11 mouse cellular contexts compared by ENCODE assay signal in genomic region chr2:173811850-173812249, GRCm38 (mm10).
DNase-seq lines count a peak whose midpoint lies in the region; ATAC-seq and TF ChIP-seq lines count a peak whose summit lies in the region.
"Had no signal": no experiment of that assay in that cellular context is flagged by ENCODE, and none has a peak within 500 bp of the region (broad histone marks: within the 10 kb centered on the region; RNA-seq: fewer than 3 reads in every experiment).

No protein-coding gene starts in this region.

- H3K4me3 ChIP-seq in lung, postnatal 0 days (ENCODE audit: low read depth, low read length): no peak overlapping the region
- H3K4me3 ChIP-seq: hindbrain, embryonic 10.5 days; midbrain, embryonic 15.5 days had no signal

- peaks cover under 1% of the 10 kb centered on the region; the same call in 1 of the 2 replicates for H3K9me3 ChIP-seq in lung, postnatal 0 days (ENCODE audit: low read length)
- H3K9me3 ChIP-seq: midbrain, embryonic 15.5 days had no signal

- peak; percentile 38 for TF ChIP-seq CTCF in lung, postnatal 0 days (IDR thresholded peaks at IDR 0.05)

- no peak overlapping the region for H3K27ac ChIP-seq in lung, postnatal 0 days (ENCODE audit: low read length)
- H3K27ac ChIP-seq: hindbrain, embryonic 10.5 days; midbrain, embryonic 15.5 days had no signal

- no peak overlapping the region for H3K9ac ChIP-seq in lung, postnatal 0 days (replicated peaks; ENCODE audit: low read depth)
- H3K9ac ChIP-seq: midbrain, embryonic 15.5 days had no signal

- WGBS in lung, postnatal 0 days: 77% methylated on average over 8 of the region's 8 CpGs

- peak; percentile 56 for DNase-seq in adrenal gland, postnatal 14 days
- DNase-seq in adrenal gland, adult 8-10 months: no peak
- no peak for DNase-seq in lung, postnatal 0 days (ENCODE audit: low spot score)
- no peak for DNase-seq in lung, adult 18-20 months
- DNase-seq in kidney, postnatal 25 days: peak; percentile 41 to 64
- peak; percentile 61 for DNase-seq in thymus, postnatal 25 days
- no peak for DNase-seq in cerebellum, adult 11-12 months
- DNase-seq in MN1 (ENCODE audit: low spot score): no peak

- no peak overlapping the region for H3K4me2 ChIP-seq in lung, postnatal 0 days (replicated peaks; ENCODE audit: low read depth, low read length)
- H3K4me2 ChIP-seq: midbrain, embryonic 15.5 days had no signal

- no peaks in the 10 kb centered on the region for H3K27me3 ChIP-seq in lung, postnatal 0 days (replicated peaks; ENCODE audit: insufficient read depth, low read length)
- H3K27me3 ChIP-seq: midbrain, embryonic 15.5 days had no signal

- TF ChIP-seq EP300 in lung, postnatal 0 days (IDR thresholded peaks at IDR 0.05): no peak

- H3K36me3 ChIP-seq in lung, postnatal 0 days (ENCODE audit: insufficient read depth, low read length): no peaks in the 10 kb centered on the region
- H3K36me3 ChIP-seq: hindbrain, embryonic 10.5 days; midbrain, embryonic 15.5 days had no signal

- no peaks in the 10 kb centered on the region for H3K4me1 ChIP-seq in lung, postnatal 0 days (ENCODE audit: insufficient read depth, low read depth, low read length)
- H3K4me1 ChIP-seq: hindbrain, embryonic 10.5 days; midbrain, embryonic 15.5 days had no signal

- no peak for ATAC-seq in lung, postnatal 0 days
- ATAC-seq: forebrain, embryonic 16.5 days; midbrain, embryonic 15.5 days had no signal

Comparison
In these comparisons a context has a peak if more than half of its experiments do, and no peak if none do; other contexts are left out.
1. DNase-seq: peak in adrenal gland, postnatal 14 days (single experiment), kidney, postnatal 25 days (2 of 2) and thymus, postnatal 25 days (single experiment); none in adrenal gland, adult 8-10 months (single experiment), lung, postnatal 0 days (single experiment), lung, adult 18-20 months (0 of 2), cerebellum, adult 11-12 months (single experiment) and MN1 (single experiment).